Mouse (Mus musculus) kidney, adult 2 months (tissue): ENCODE measurements around the gene Prpf4. TPM values are rescaled to one million over a fixed set of nuclear protein-coding genes. Genes with fewer than 3 reads are reported as not detected.

Experiments
- DNase-seq: peaks from one replicate; pipeline ENCODE4 v3.0.0; 2021
- H3K27ac ChIP-seq: fragments of 200-500 bp; 2 replicates; pipeline ENCODE4 v1.5.1; 2012; ENCODE audit warnings: low read depth, low read length, control low read depth, inconsistent platforms; ENCODE audit not compliant: insufficient read depth
- H3K27me3 ChIP-seq: fragments of 200-500 bp; replicated peaks from 2 replicates; pipeline ENCODE4 v1.6.1; 2012; ENCODE audit warnings: mild to moderate bottlenecking, moderate library complexity, low read length, inconsistent platforms; ENCODE audit not compliant: control insufficient read depth, insufficient read depth
- H3K36me3 ChIP-seq: fragments of 200-500 bp; 2 replicates; pipeline ENCODE4 v1.6.1; 2012; ENCODE audit warnings: mild to moderate bottlenecking, moderate library complexity, low read length, inconsistent platforms; ENCODE audit not compliant: control insufficient read depth, insufficient read depth
- H3K4me1 ChIP-seq: fragments of 200-500 bp; 2 replicates; pipeline ENCODE4 v1.6.1; 2011; ENCODE audit warnings: low read length; ENCODE audit not compliant: control insufficient read depth, insufficient read depth
- H3K4me3 ChIP-seq: fragments of 200-500 bp; 2 replicates; pipeline ENCODE4 v1.5.1; 2011; ENCODE audit warnings: mild to moderate bottlenecking, low read depth, low read length, control low read depth; ENCODE audit not compliant: insufficient read depth
- CTCF ChIP-seq: fragments of 200-500 bp; conservative IDR thresholded peaks from 2 replicates; pipeline ENCODE4 v1.5.1; 2011; ENCODE audit warnings: low read depth, mild to moderate bottlenecking, control low read depth, low read length, moderate library complexity, mixed read lengths; ENCODE audit not compliant: insufficient read depth, insufficient read length
- POLR2A ChIP-seq: fragments of 200-500 bp; IDR thresholded peaks from one replicate; pipeline ENCODE4 v1.6.1; 2011; ENCODE audit warnings: low read depth, low read length, control low read depth
- WGBS: fragments of 180-500 bp; shearing (Covaris S2); methylation state at CpG from one replicate; pipeline ENCODE4 v1.1.7; 2018; 5-methylcytosine and 5-hydroxymethylcytosine counted together
- polyA plus RNA-seq: library from polyadenylated mRNA; depleted of rRNA; stranded (reverse); fragments of >200 nt; gene quantifications from 2 replicates; pipeline ENCODE4 v1.2.3, GENCODE M21; 2012; rRNA removed

Prpf4 gene
- polyA plus RNA-seq, result 10.4 and 10.9 TPM in 2 replicates

DNA sequence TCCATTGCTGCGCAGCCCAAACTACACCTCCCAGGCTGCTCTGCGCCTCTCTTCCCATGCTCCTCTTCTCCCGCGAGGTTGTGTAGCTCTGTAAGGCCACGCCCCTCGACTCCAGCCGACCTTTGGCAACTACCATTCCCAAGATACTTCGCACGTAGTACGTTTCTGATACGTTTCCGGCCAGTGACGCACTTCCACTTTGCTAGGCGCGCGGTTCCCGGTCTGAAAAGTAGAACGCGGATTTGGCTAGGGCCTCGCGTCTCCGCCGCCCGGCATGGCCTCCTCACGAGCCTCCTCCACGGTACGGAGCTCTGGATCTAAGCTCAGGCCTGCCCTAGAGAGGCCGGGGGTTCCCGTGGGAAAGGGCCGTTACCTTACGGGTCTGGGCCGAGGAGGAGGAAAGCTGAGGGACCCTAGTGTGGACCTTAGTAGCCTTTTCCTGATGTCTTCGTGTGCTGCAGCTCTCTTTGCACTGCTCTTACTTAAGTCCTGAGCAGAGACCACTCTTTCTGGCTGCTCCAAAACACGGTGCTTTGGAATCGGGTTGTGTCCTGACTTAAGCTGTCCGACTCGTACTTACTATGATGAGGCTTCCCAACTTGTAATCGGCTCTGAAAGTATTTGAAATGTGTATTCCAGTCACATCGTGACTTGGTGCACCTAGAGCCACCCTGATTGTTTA is at the start of gene Prpf4, which contains the start of gene Cdc26:
TSS of gene Prpf4 (plus strand) at position 197 of the 682 bp plus-strand sequence.
TSS of gene Cdc26 (minus strand) at position 42 of the 682 bp plus-strand sequence.
- peak within 1 kb of the TSS; percentile 98 for H3K4me3 ChIP-seq
- peak within 1 kb of the TSS; percentile 82 for H3K27ac ChIP-seq
- WGBS, result under 1% methylated on average over 39 of the region's 39 CpGs
- peak; percentile 99 for DNase-seq
- no peaks in the 10 kb centered on the region for H3K36me3 ChIP-seq
- TF ChIP-seq CTCF, result no peak
- peak; percentile 71 for TF ChIP-seq POLR2A
- H3K27me3 ChIP-seq, result no peaks in the 10 kb centered on the region
- H3K4me1 ChIP-seq, result peaks cover 3% of the 10 kb centered on the region; the same call in 1 of the 2 replicates

DNA sequence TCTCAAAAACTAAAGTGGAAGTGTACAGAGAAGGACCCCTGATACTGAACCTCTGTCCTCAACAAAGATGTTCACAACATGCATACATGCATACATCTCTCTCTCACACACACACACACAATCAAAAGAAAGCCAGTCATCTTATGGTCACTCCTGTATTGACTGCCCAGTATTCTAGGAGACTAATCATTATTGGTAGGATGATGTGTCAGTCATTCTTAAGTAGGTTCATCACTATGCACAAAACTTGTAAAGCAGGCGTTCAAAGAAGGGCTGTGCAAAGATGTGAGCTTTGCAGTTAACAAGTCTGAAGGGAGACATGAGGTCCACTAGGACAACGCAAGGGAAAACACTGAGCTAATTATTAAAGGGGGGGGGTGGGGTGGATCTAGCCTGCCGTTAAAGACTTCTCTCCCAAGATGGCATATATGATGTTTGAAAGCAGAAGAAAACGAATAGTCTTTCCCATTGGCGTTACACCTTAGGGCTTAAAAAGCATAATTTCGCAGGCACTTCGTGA is 49.3 kb upstream of the Prpf4 start:
- 20% methylated on average over 7 of the region's 7 CpGs for WGBS
- Histone ChIP-seq H3K4me3 (peak overlapping the region; percentile 72), H3K27ac (peak overlapping the region; percentile 59), H3K27me3 (no peaks in the 10 kb centered on the region), H3K36me3 (no peaks in the 10 kb centered on the region; the same call in 1 of the 2 replicates), H3K4me1 (peaks cover 10% of the 10 kb centered on the region; the same call in 1 of the 2 replicates)
- peak; percentile 48 for DNase-seq
- TF ChIP-seq CTCF (no peak), POLR2A (no peak)

DNA sequence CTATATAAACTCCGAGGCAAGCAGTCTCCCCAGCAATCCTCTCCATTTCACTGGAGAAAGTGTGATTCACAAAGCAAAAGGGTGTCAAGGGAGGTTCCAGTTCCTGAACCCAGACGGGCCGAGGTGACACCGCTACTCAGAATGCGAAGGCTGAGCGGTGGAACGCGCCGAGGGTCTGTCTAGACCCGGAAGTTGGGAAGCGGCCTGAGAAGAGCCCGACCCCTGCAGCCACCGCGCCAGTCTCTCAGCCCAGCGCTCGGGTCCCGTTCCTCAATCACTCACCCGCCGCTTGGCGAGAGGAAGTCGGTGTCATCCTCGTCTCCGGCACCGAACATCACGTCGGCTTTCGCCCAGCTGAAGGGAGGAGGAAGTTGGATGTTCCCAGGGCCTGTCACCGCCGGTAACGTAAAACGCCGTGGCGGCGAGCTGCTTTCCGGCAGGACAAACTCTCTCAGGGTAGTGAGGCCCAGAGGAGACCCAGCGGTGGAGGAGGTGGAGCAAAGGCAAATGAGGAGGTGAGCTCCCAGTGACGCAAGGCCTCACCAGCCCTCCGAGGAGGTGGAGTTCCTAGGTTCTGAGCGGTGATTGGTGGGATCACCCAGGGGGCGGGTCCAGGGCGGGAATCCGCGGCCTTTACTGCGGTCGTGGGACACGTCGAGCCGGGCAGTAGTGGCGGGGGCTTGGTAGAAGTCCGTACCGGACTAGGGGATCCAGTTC is 48.4 kb upstream of the Prpf4 start, which contains the start of the genes Fkbp15 and Slc31a1:
TSS of gene Fkbp15 (minus strand) at position 461 of the 717 bp plus-strand sequence.
TSS of gene Slc31a1 (plus strand) at position 640 of the 717 bp plus-strand sequence.
- no peaks in the 10 kb centered on the region; the same call in 1 of the 2 replicates for H3K36me3 ChIP-seq
- no peaks in the 10 kb centered on the region for H3K27me3 ChIP-seq
- peak within 1 kb of the TSS; percentile 72 for H3K4me3 ChIP-seq
- H3K27ac ChIP-seq, result peak within 1 kb of the TSS; percentile 59
- peaks cover 12% of the 10 kb centered on the region for H3K4me1 ChIP-seq
- DNase-seq, result peak; percentile 99
- under 1% methylated on average over 51 of the region's 51 CpGs for WGBS
- peak; percentile 71 for TF ChIP-seq POLR2A
- no peak for TF ChIP-seq CTCF

DNA sequence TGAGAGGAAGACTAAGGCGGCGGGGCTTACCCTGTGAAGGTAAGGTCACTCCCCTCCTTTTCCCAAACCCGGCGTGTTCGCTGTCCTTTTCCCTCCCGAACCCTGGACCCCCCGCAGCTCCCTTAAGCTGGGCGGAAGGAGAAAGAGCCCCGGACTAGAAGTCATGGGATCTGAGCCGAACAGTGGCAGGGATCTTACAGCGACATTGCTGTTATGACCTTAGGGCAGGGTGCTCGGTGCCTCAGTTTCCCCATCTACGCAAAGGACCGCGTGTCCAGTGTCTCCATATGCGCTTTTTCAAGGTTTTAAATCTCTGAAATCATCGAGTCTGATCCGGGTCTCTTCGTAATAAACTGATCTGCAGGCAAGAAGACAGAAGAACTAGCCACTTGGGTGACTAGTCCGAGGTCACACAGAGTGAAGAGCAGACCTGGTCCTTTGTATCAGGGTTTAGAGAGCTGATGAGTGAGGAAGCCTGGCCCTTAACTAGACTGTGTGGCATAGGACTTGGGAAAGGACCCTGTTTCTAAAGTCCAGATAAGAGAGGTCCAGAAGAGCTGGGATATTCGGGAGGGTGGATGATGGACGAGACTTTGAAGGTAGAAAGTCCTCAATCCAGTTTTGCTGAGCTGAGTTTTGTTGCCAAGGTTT is 47.7 kb upstream of the Prpf4 start:
- Histone ChIP-seq H3K4me1 (peaks cover 16% of the 10 kb centered on the region), H3K27me3 (no peaks in the 10 kb centered on the region), H3K27ac (peak overlapping the region; percentile 12), H3K36me3 (no peaks in the 10 kb centered on the region; the same call in 1 of the 2 replicates), H3K4me3 (peak overlapping the region; percentile 59)
- TF ChIP-seq CTCF (no peak), POLR2A (no peak)
- peak; percentile 21 for DNase-seq
- under 1% methylated on average over 22 of the region's 22 CpGs for WGBS

DNA sequence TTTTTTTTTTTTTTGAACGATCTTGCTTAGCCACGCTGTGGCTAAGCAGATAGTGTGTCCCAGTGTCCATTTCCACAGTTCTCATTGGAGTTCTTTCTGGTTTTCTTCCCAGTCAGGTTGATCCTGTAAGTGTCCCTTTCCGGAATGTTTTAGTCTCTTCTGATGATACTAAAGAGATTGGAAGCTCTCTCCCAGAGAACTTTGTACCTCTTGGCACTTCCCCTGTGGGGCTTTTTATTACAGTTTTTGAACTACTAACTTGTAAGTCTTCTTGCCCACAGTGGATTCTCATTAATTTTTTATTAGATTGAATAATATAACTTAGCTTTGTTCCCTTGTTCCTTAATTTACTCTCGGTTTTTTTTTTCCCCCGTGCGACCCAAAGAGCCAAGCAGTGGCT is 47.0 kb upstream of the Prpf4 start:
- Histone ChIP-seq H3K4me1 (peaks cover 21% of the 10 kb centered on the region), H3K4me3 (no peak overlapping the region), H3K27me3 (no peaks in the 10 kb centered on the region), H3K36me3 (no peaks in the 10 kb centered on the region), H3K27ac (peak overlapping the region; percentile 12)
- DNase-seq, result peak; percentile 65
- WGBS, result 13% methylated on average over 6 of the region's 6 CpGs
- TF ChIP-seq CTCF (no peak), POLR2A (no peak)

DNA sequence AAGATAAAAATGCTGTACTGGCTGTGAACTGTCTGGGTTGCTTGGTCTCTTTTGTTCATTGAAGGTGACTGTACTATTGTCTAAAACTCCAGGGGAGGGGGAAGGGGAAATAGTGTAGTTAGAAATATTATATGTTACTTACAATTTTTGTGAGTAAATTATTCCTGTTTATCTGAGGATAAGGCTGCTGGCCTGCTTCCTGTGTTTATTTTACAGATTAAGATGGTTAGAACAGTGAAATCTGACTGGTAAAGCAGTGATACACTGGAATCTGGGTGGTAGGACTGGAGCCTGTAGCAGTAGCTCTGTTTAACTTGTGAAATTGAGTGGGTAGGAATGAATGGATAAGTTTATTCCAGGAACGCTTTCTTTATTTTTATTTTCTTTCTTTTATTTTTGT is 46.6 kb upstream of the Prpf4 start:
- H3K4me3 ChIP-seq, result no peak overlapping the region
- no peaks in the 10 kb centered on the region for H3K36me3 ChIP-seq
- no peak for DNase-seq
- H3K4me1 ChIP-seq, result peaks cover 23% of the 10 kb centered on the region
- no peak overlapping the region for H3K27ac ChIP-seq
- H3K27me3 ChIP-seq, result no peaks in the 10 kb centered on the region
- WGBS, result 84% methylated on average over 1 of the region's 1 CpGs
- TF ChIP-seq CTCF (no peak), POLR2A (no peak)

DNA sequence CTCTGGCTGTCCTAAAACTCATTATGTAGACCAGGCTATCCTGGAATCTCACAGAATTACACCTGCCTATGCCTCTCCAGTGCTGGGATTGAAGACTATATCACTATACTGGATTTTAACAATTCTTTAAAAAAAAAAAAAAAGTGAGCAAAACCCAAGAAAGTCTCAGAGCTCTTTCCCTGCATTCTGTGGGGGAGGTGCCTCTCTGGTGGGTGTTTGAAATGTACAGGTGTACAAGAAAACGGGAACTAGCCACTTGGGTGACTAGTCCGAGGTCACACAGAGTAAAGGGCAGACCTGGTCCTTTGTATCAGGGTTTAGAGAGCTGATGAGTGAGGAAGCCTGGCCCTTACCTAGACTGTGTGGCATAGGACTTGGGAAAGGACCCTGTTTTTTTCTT is 46.2 kb upstream of the Prpf4 start:
- no peak for DNase-seq

More for the DNA sequence above, 46.2 kb upstream of the Prpf4 start:
- Histone ChIP-seq H3K27ac (no peak overlapping the region), H3K27me3 (no peaks in the 10 kb centered on the region), H3K4me1 (peaks cover 23% of the 10 kb centered on the region), H3K4me3 (no peak overlapping the region), H3K36me3 (no peaks in the 10 kb centered on the region; the same call in 1 of the 2 replicates)
- no peak for TF ChIP-seq CTCF
- no peak for TF ChIP-seq POLR2A
- 57% methylated on average over 2 of the region's 2 CpGs for WGBS
